7 mouse cellular contexts compared by ENCODE assay signal in the genomic region with DNA sequence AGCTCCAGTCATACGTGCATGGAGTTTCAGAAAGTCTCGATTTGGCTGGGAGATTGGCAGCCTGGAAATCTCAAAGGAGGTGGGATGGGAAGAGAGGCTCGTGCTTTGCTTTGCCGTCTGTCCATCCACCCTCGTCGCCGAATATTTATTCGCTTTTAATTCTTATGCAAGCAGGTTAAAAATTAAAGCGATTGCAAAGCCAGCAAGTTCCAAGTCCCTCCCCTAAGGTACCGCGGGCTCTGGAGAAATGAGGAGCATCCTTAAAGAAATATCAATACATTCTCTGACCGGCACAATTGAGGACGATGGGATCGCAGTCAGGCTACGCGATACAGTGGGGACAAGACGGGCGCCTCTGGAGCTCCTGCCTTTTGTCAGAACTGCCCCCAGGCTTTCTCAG. TPM values are rescaled to one million over a fixed set of nuclear protein-coding genes. Genes with fewer than 3 reads are reported as not detected.
DNase-seq lines count a peak whose midpoint lies in the region; ATAC-seq lines count a peak whose summit lies in the region.

No protein-coding gene starts in this region.

- 3% methylated on average over 18 of the region's 18 CpGs for WGBS in liver, embryonic 13.5 days (ENCODE audit: insufficient replicate concordance)
- WGBS in liver, embryonic 11.5 days: 2% methylated on average over 18 of the region's 18 CpGs
- WGBS in forebrain, embryonic 13.5 days: under 1% methylated on average over 18 of the region's 18 CpGs
- WGBS in stomach, embryonic 15.5 days: under 1% methylated on average over 18 of the region's 18 CpGs

- H3K36me3 ChIP-seq in liver, embryonic 13.5 days: no peaks in the 10 kb centered on the region
- no peaks in the 10 kb centered on the region for H3K36me3 ChIP-seq in liver, embryonic 11.5 days (ENCODE audit: control insufficient read depth, insufficient read depth, low read length)
- no peaks in the 10 kb centered on the region for H3K36me3 ChIP-seq in forebrain, embryonic 13.5 days (ENCODE audit: poor library complexity, severe bottlenecking)
- H3K36me3 ChIP-seq in stomach, embryonic 15.5 days: no peaks in the 10 kb centered on the region

- peaks cover 92% of the 10 kb centered on the region for H3K27me3 ChIP-seq in liver, embryonic 13.5 days
- H3K27me3 ChIP-seq in liver, embryonic 11.5 days (replicated peaks; ENCODE audit: control insufficient read depth, insufficient read depth, low read length): peaks cover 92% of the 10 kb centered on the region
- H3K27me3 ChIP-seq in forebrain, embryonic 13.5 days: peaks cover 98% of the 10 kb centered on the region
- H3K27me3 ChIP-seq in stomach, embryonic 15.5 days (replicated peaks): peaks cover 86% of the 10 kb centered on the region

- DNase-seq in liver, embryonic 13.5 days: no peak
- DNase-seq in liver, embryonic 11.5 days (ENCODE audit: low spot score): no peak
- DNase-seq in kidney, postnatal 25 days: peak; percentile 46 to 58
- no peak for DNase-seq in layer of hippocampus, adult 9-10 months (ENCODE audit: low spot score)
- DNase-seq in urinary bladder, postnatal 14 days (ENCODE audit: low spot score): no peak

- no peak overlapping the region for H3K4me3 ChIP-seq in liver, embryonic 13.5 days (replicated peaks)
- H3K4me3 ChIP-seq in liver, embryonic 11.5 days (ENCODE audit: low read depth, low read length): no peak overlapping the region
- H3K4me3 ChIP-seq in forebrain, embryonic 13.5 days: peak overlapping the region; percentile 48
- peak overlapping the region; percentile 52 for H3K4me3 ChIP-seq in stomach, embryonic 15.5 days (replicated peaks)

- no peaks in the 10 kb centered on the region for H3K9me3 ChIP-seq in liver, embryonic 13.5 days (replicated peaks)
- H3K9me3 ChIP-seq in liver, embryonic 11.5 days (ENCODE audit: control insufficient read depth, low read length): no peaks in the 10 kb centered on the region
- no peaks in the 10 kb centered on the region for H3K9me3 ChIP-seq in forebrain, embryonic 13.5 days (replicated peaks)
- H3K9me3 ChIP-seq in stomach, embryonic 15.5 days: no peaks in the 10 kb centered on the region

- no peak overlapping the region for H3K27ac ChIP-seq in liver, embryonic 13.5 days
- H3K27ac ChIP-seq in liver, embryonic 11.5 days (ENCODE audit: low read depth, low read length): no peak overlapping the region
- H3K27ac ChIP-seq in forebrain, embryonic 13.5 days: no peak overlapping the region
- H3K27ac ChIP-seq in stomach, embryonic 15.5 days: peak overlapping the region; percentile 82

- no peak for ATAC-seq in liver, embryonic 13.5 days (ENCODE audit: low read depth)
- no peak for ATAC-seq in liver, embryonic 11.5 days (replicated peaks; ENCODE audit: low FRiP score)
- ATAC-seq in forebrain, embryonic 13.5 days: no peak
- no peak for ATAC-seq in stomach, embryonic 15.5 days (ENCODE audit: insufficient read depth, low FRiP score, low read depth)

- 0 out of 2 replicates have a peak, but pooled peaks cover 4% of the 10 kb centered on the region for H3K4me1 ChIP-seq in liver, embryonic 13.5 days (replicated peaks)
- H3K4me1 ChIP-seq in liver, embryonic 11.5 days (replicated peaks; ENCODE audit: control insufficient read depth, insufficient read depth, low read length): no peaks in the 10 kb centered on the region
- peaks cover 40% of the 10 kb centered on the region for H3K4me1 ChIP-seq in forebrain, embryonic 13.5 days
- 0 out of 2 replicates have a peak, but pooled peaks cover 3% of the 10 kb centered on the region for H3K4me1 ChIP-seq in stomach, embryonic 15.5 days

- no peak overlapping the region for H3K9ac ChIP-seq in liver, embryonic 13.5 days
- no peak overlapping the region for H3K9ac ChIP-seq in liver, embryonic 11.5 days (ENCODE audit: low read depth, low read length)
- H3K9ac ChIP-seq in forebrain, embryonic 13.5 days: peak overlapping the region; percentile 58
- no peak overlapping the region for H3K9ac ChIP-seq in stomach, embryonic 15.5 days

- H3K4me2 ChIP-seq in liver, embryonic 13.5 days: peak overlapping the region; percentile 55; the same call in 1 of the 2 replicates
- no peak overlapping the region; the same call in 1 of the 2 replicates for H3K4me2 ChIP-seq in liver, embryonic 11.5 days
- H3K4me2 ChIP-seq in forebrain, embryonic 13.5 days: peak overlapping the region; percentile 74
- peak overlapping the region; percentile 84 for H3K4me2 ChIP-seq in stomach, embryonic 15.5 days

RNA-seq across cellular contexts. Expression of a gene that starts 1.5 kb away (rescaled TPM):
- polyA plus RNA-seq in liver, embryonic 13.5 days (2015; fragmentation: Nextera tagmentation; extraction: Ambion mirVana): 0.08 TPM in 1 of 2 replicates, not detected in the other
- 0.14 and 0.21 TPM in 2 replicates for polyA plus RNA-seq in liver, embryonic 11.5 days (2014; fragmentation: Nextera tagmentation; extraction: Ambion mirVana)
- 0.94 and 1.2 TPM in 2 replicates for polyA plus RNA-seq in forebrain, embryonic 13.5 days (2015; fragmentation: Nextera tagmentation; extraction: Ambion mirVana)
- polyA plus RNA-seq in stomach, embryonic 15.5 days (2015; fragmentation: Nextera tagmentation; extraction: Ambion mirVana): 7.4 and 7.9 TPM in 2 replicates

Comparison
In these comparisons a context has a peak if more than half of its experiments do, and no peak if none do; other contexts are left out.
1. DNase-seq: peak in kidney, postnatal 25 days (2 of 2); none in liver, embryonic 13.5 days (single experiment), liver, embryonic 11.5 days (single experiment), layer of hippocampus, adult 9-10 months (single experiment) and urinary bladder, postnatal 14 days (single experiment).
2. H3K4me3 ChIP-seq: peak in forebrain, embryonic 13.5 days (single experiment) and stomach, embryonic 15.5 days (single experiment); none in liver, embryonic 13.5 days (single experiment) and liver, embryonic 11.5 days (single experiment).